Mouse (Mus musculus): ENCODE data around the gene Fbxo4. TPM values are rescaled to one million over a fixed set of nuclear protein-coding genes. Genes with fewer than 3 reads are reported as not detected.

Gene Fbxo4
- polyA plus RNA-seq, 1 experiment from 2014 or later, result 6.5 TPM

Other genes starting within 250 kb of the Fbxo4 start
- 57.6 and 61.7 TPM in 2 replicates for gene AW549877, start 16.2 kb upstream of the Fbxo4 start, polyA plus RNA-seq (2014; fragmentation: Nextera tagmentation; extraction: Ambion mirVana)
- 188 and 196 TPM in 2 replicates for gene Oxct1, start 46.8 kb upstream of the Fbxo4 start, polyA plus RNA-seq (2014; fragmentation: Nextera tagmentation; extraction: Ambion mirVana)

Data from forebrain, embryonic 11.5 days (tissue).